Mouse (Mus musculus): ENCODE measurements around the gene Lmna. TPM values are rescaled to one million over a fixed set of nuclear protein-coding genes. Genes with fewer than 3 reads are reported as not detected.

Gene Lmna
- polyA plus RNA-seq, 1 experiment from 2014 or later: 12.1 TPM

DNA sequence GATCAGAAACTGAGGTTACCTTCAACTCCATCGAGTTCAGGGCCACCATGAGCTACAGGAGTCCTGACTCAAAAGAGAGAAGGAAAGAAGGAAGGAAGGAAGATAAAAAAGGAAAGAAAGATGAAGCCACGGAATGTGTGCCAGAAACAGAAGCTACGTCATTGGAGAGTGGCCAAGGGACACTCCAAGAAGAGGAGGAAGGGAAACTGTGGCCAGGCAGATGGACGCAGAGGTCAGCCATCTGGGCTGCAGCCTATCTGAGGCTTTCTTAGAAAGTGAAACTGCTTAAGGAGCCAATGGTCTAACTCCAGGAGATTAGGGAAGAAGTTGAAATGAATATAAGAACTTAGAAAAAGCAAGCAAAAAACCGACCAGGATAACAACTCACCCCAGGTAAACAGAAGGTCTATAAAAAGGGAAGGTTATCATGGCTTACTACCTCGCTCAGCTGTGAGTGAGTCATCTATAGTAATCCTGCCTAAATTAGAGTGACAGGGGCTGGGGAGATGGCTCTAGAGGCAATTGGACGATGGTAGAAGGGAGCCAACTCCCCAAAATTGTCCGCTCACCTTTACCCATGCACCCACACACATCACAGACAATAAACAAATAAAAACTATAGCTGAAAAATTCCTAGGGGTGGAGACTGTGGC lies 63.2 kb downstream of the Lmna start:
- H3K4me1 ChIP-seq: peaks cover 15% of the 10 kb centered on the region
- H3K9ac ChIP-seq: no peak overlapping the region
- no peak overlapping the region for H3K4me3 ChIP-seq
- H3K9me3 ChIP-seq (replicated peaks): no peaks in the 10 kb centered on the region
- no peak overlapping the region for H3K27ac ChIP-seq
- 82% methylated on average over 8 of the region's 8 CpGs for WGBS
- H3K36me3 ChIP-seq (ENCODE audit: poor library complexity, severe bottlenecking): peaks cover 52% of the 10 kb centered on the region
- no peak overlapping the region for H3K4me2 ChIP-seq
- no peak for ATAC-seq
- H3K27me3 ChIP-seq: no peaks in the 10 kb centered on the region

DNA sequence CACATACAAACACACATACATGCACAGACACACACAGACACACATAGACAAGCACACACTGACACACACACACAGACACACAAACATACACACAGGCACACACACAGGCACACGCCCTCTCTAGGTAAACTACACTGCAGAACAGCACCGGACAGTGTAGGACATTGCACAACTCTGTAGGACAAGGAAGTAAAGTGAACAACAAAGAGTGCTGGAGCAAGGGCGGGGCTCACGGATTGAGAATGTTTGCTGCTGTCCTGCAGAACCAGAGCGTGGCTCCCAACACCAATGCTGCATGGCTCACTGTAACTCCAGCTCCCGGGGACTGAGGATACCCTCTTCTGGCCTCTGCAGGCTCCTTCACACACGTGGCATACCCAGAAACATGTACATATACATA lies 66.9 kb downstream of the Lmna start:
- Histone ChIP-seq H3K9me3 (replicated peaks) (no peaks in the 10 kb centered on the region), H3K4me3 (no peak overlapping the region), H3K4me2 (no peak overlapping the region), H3K27me3 (0 out of 2 replicates have a peak, but pooled peaks cover 3% of the 10 kb centered on the region), H3K36me3 (ENCODE audit: poor library complexity, severe bottlenecking) (peaks cover 37% of the 10 kb centered on the region), H3K9ac (no peak overlapping the region), H3K27ac (no peak overlapping the region), H3K4me1 (peaks cover 19% of the 10 kb centered on the region)
- ATAC-seq: no peak
- 80% methylated on average over 7 of the region's 7 CpGs for WGBS

DNA sequence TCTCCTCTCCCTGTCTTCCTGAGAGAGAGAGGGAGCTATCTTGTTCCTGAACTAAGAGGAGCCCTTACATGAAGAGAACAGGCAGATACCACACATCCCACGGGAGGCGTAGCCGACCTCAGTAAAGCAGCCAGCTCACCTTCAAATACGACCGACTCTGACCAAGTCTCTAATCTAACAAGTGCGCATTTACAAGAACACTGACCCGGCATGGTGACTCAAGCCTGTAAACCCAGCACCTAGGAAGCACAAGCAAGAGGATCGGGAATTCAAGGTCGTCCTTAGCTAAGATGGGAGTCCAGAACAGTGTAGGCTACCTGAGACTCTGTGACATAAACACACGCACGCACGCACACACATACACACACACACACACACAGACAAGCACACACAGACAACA lies 67.3 kb downstream of the Lmna start:
- no peak overlapping the region for H3K9ac ChIP-seq
- ATAC-seq: no peak
- H3K36me3 ChIP-seq (ENCODE audit: poor library complexity, severe bottlenecking): peaks cover 37% of the 10 kb centered on the region
- H3K4me3 ChIP-seq: no peak overlapping the region
- no peak overlapping the region for H3K27ac ChIP-seq
- H3K4me2 ChIP-seq: no peak overlapping the region
- 89% methylated on average over 12 of the region's 12 CpGs for WGBS
- H3K4me1 ChIP-seq: peaks cover 20% of the 10 kb centered on the region
- H3K27me3 ChIP-seq: 0 out of 2 replicates have a peak, but pooled peaks cover 3% of the 10 kb centered on the region
- no peaks in the 10 kb centered on the region for H3K9me3 ChIP-seq (replicated peaks)

DNA sequence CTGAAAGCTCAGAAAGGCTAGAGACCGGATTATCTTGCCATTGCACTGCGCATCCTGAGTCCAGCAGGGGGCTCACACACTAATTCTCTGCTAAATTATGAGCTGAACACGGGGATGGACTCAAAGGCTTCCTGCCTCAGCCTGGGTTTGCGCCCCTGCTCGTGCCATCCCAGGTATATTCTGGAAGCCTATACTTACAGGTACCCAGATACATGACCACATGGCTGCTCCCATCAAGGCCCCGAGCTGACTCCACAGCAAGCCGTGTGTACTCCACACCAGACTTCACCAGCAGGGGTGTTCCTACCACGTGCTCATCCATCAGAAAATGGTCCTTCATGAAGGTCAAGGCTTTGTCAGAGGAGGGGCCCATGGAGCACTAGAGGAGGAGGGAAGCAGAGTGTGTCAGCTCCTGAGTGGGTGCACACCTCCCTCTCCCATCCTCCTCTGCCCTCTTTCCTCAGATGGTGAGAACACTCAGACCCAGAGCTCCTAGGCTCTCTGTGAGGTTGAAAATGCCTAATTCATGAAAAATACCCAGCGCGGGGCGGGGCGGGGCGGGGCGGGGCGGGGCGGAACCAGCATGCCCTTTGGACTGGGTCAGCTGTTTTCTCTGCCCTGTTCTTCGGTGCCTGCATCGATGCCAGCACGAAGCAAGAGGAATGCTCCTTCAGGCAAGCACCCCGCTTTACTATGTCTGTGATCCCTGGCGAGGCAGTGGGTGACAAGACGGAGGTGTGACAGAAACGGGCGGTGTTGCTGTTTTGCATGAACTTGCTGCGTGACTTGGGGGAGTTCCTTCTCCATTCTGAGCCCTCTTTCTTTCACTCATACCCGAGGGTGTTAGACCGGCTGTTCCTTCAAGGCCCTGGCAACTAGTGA lies 69.0 kb downstream of the Lmna start:
- H3K27ac ChIP-seq: no peak overlapping the region
- peak overlapping the region; percentile 33 for H3K4me2 ChIP-seq
- H3K9me3 ChIP-seq (replicated peaks): no peaks in the 10 kb centered on the region
- WGBS: 38% methylated on average over 27 of the region's 27 CpGs
- peaks cover 41% of the 10 kb centered on the region for H3K36me3 ChIP-seq (ENCODE audit: poor library complexity, severe bottlenecking)
- peaks cover 32% of the 10 kb centered on the region for H3K4me1 ChIP-seq
- 0 out of 2 replicates have a peak, but pooled peaks have one; percentile 36 for ATAC-seq
- peak overlapping the region; percentile 40; the same call in 1 of the 2 replicates for H3K9ac ChIP-seq
- no peak overlapping the region for H3K4me3 ChIP-seq
- H3K27me3 ChIP-seq: 0 out of 2 replicates have a peak, but pooled peaks cover 3% of the 10 kb centered on the region

DNA sequence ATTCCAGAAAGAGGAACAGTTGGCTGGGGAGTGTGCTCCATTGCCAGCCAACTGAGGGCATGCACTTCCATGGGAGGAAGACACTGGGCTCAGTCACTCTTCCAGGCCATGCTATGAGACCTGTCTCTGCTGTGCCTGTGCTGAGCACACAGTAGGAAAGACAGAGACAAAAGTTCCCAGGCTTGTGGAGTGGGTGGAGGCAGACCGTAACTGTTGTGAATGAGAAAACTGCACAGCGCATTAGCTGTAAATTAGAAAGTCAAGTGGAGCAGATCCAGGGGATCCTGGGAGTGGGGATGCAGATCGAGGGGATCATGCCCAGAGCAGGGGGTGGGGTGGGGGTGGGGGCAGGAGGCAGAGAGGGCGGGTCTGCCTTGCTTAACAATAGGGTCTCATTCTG lies 70.2 kb downstream of the Lmna start:
- no peaks in the 10 kb centered on the region for H3K9me3 ChIP-seq (replicated peaks)
- H3K4me1 ChIP-seq: peaks cover 32% of the 10 kb centered on the region
- 0 out of 2 replicates have a peak, but pooled peaks cover 3% of the 10 kb centered on the region for H3K27me3 ChIP-seq
- no peak overlapping the region for H3K9ac ChIP-seq
- no peak overlapping the region for H3K4me2 ChIP-seq
- H3K4me3 ChIP-seq: no peak overlapping the region
- H3K27ac ChIP-seq: no peak overlapping the region
- no peak for ATAC-seq
- WGBS: 49% methylated on average over 4 of the region's 4 CpGs
- peaks cover 41% of the 10 kb centered on the region for H3K36me3 ChIP-seq (ENCODE audit: poor library complexity, severe bottlenecking)

DNA sequence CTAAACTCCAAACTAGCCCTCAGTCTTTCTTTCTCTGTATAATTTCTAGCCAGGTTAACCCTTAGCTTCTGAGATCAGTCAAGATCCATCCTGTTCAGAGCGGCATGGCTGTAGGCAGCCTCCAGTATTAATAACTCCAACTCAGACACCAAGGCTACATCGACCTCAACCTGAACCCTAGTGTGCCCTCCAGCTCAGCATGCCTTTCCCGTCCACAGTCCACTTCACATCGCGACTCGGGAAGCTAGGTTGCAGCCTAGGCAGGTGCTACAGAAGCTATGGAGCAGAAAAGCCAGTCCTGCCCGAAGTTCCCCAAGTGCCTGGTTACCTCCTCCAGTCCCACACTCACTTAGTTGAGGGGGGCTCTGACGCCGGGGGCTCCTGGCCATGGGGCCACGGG lies 72.3 kb downstream of the Lmna start:
- peaks cover 32% of the 10 kb centered on the region for H3K4me1 ChIP-seq
- no peaks in the 10 kb centered on the region for H3K9me3 ChIP-seq (replicated peaks)
- H3K4me2 ChIP-seq: peak overlapping the region; percentile 60
- H3K9ac ChIP-seq: peak overlapping the region; percentile 58; the same call in 1 of the 2 replicates
- H3K27ac ChIP-seq: no peak overlapping the region
- ATAC-seq: no peak
- H3K4me3 ChIP-seq: peak overlapping the region; percentile 34; the same call in 1 of the 2 replicates
- 84% methylated on average over 10 of the region's 10 CpGs for WGBS
- H3K36me3 ChIP-seq (ENCODE audit: poor library complexity, severe bottlenecking): peaks cover 34% of the 10 kb centered on the region
- H3K27me3 ChIP-seq: 0 out of 2 replicates have a peak, but pooled peaks cover 3% of the 10 kb centered on the region

DNA sequence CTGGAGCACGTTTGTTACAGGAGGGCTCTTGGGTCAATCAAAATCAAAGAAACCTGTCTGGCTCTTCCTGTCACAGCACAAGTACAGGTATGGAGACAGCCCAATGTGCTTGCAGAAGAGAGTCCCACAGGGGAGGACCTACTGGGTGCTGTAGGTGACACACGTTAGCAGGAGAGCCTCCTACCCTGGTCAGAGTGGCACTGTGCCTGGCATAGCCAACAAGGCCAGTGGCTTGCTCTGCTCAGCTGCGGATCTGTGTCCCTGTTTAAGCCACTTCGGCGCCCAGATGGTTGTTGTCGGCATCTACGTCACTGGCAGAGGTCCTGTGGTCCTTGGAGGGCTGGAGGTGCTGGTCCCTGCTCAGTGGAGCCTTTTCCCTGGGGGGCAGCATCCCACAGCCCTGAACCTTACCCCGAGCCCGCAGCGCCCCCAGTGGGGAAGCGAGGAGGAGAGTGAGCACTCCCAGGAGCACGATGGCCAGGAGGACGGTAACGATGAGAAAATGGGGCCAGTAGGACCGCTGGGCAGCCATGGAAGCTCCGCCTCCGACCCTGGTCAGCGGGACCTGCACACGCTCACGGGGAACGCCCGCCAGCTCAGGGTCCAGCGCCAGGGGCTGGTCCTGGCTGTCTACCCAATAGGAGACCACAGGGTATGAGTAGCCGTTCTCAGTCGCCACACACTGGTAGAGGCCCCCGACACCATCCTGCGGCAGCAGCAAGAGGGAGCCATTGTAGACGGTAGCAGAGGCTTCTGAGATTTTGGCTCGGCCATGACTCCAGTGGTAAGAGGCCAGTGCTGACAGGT lies 73.2 kb downstream of the Lmna start:
- H3K9ac ChIP-seq: peak overlapping the region; percentile 58; the same call in 1 of the 2 replicates
- peaks cover 32% of the 10 kb centered on the region for H3K4me1 ChIP-seq
- peak overlapping the region; percentile 60 for H3K4me2 ChIP-seq
- WGBS: 9% methylated on average over 29 of the region's 29 CpGs
- H3K27me3 ChIP-seq: 0 out of 2 replicates have a peak, but pooled peaks cover 3% of the 10 kb centered on the region
- H3K9me3 ChIP-seq (replicated peaks): no peaks in the 10 kb centered on the region
- peak; percentile 85 for ATAC-seq
- H3K27ac ChIP-seq: no peak overlapping the region; the same call in 1 of the 2 replicates
- peak overlapping the region; percentile 34 for H3K4me3 ChIP-seq
- peaks cover 33% of the 10 kb centered on the region for H3K36me3 ChIP-seq (ENCODE audit: poor library complexity, severe bottlenecking)

DNA sequence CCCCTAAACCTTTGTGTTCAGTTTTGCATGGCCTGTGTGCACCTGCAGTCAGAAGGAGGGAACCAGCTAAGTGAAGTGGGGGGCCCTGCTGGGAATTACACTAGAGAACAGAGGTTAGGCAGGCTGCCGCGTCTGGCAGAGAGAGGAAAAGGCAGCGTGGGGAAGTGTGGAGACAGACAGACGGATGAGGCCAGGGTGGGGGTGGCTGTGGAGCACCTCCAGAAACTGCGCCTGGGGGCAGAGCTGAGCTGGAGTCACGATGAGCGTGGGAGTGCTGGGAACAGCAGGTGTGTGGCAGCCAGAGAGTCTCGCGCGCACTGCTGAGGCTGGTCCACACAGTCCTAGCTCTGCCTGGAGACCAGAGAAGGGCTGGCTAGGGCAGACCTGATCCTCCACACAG lies 74.2 kb downstream of the Lmna start:
- no peak overlapping the region for H3K27ac ChIP-seq
- peaks cover 33% of the 10 kb centered on the region for H3K36me3 ChIP-seq (ENCODE audit: poor library complexity, severe bottlenecking)

More for the DNA sequence above, 74.2 kb downstream of the Lmna start:
- ATAC-seq: no peak
- Histone ChIP-seq H3K9me3 (replicated peaks) (no peaks in the 10 kb centered on the region), H3K27me3 (0 out of 2 replicates have a peak, but pooled peaks cover 3% of the 10 kb centered on the region), H3K9ac (no peak overlapping the region), H3K4me3 (no peak overlapping the region), H3K4me2 (no peak overlapping the region), H3K4me1 (peaks cover 23% of the 10 kb centered on the region)
- 69% methylated on average over 10 of the region's 10 CpGs for WGBS

MicroRNA genes within 50 kb of the gene (microRNA counts, 519-probe panel; counts per million panel counts)
- microRNA mmu-miR-1905: 177 counts per million, percentile 53 among the panel's probes with 10 or more counts

Small RNA genes lying within 50 kb of the gene (microRNA-seq; reads per million reads assigned to microRNA genes)
- gene Mir1905 (not detected), gene Mir7011 (not detected)

Other genes starting within 250 kb of the Lmna start
- gene Gm38392, start 222.7 kb downstream of the Lmna start, polyA plus RNA-seq (2015; fragmentation: Nextera tagmentation; extraction: Ambion mirVana): 0.31 TPM in 1 of 2 replicates, not detected in the other
- 11.9 and 12.3 TPM in 2 replicates for gene Tsacc, start 213.0 kb downstream of the Lmna start, polyA plus RNA-seq (2015; fragmentation: Nextera tagmentation; extraction: Ambion mirVana)
- gene Cct3, start 212.8 kb downstream of the Lmna start, polyA plus RNA-seq (2015; fragmentation: Nextera tagmentation; extraction: Ambion mirVana): 612 and 636 TPM in 2 replicates
- 82.5 and 100 TPM in 2 replicates for gene Glmp, start 184.9 kb downstream of the Lmna start, polyA plus RNA-seq (2015; fragmentation: Nextera tagmentation; extraction: Ambion mirVana)
- 2.4 and 3.0 TPM in 2 replicates for gene Tmem79, start 173.8 kb downstream of the Lmna start, polyA plus RNA-seq (2015; fragmentation: Nextera tagmentation; extraction: Ambion mirVana)
- gene Smg5, start 173.7 kb downstream of the Lmna start, polyA plus RNA-seq (2015; fragmentation: Nextera tagmentation; extraction: Ambion mirVana): 62.6 and 64.0 TPM in 2 replicates
- gene Paqr6, start 145.4 kb downstream of the Lmna start, polyA plus RNA-seq (2015; fragmentation: Nextera tagmentation; extraction: Ambion mirVana): 0.81 and 1.0 TPM in 2 replicates
- not detected in 2 replicates for gene Bglap3, start 137.2 kb downstream of the Lmna start, polyA plus RNA-seq (2015; fragmentation: Nextera tagmentation; extraction: Ambion mirVana)
- gene Bglap2, start 131.3 kb downstream of the Lmna start, polyA plus RNA-seq (2015; fragmentation: Nextera tagmentation; extraction: Ambion mirVana): not detected in 2 replicates
- gene Bglap, start 125.5 kb downstream of the Lmna start, polyA plus RNA-seq (2015; fragmentation: Nextera tagmentation; extraction: Ambion mirVana): 0.54 TPM in 1 of 2 replicates, not detected in the other
- 107 TPM in 2 replicates for gene Pmf1, start 99.6 kb downstream of the Lmna start, polyA plus RNA-seq (2015; fragmentation: Nextera tagmentation; extraction: Ambion mirVana)
- gene Slc25a44, start 84.8 kb downstream of the Lmna start, polyA plus RNA-seq (2015; fragmentation: Nextera tagmentation; extraction: Ambion mirVana): 23.0 and 26.2 TPM in 2 replicates
- gene Sema4a, start 48.8 kb downstream of the Lmna start, polyA plus RNA-seq (2015; fragmentation: Nextera tagmentation; extraction: Ambion mirVana): 13.7 and 16.7 TPM in 2 replicates
- gene Mex3a, start 22.4 kb upstream of the Lmna start, polyA plus RNA-seq (2015; fragmentation: Nextera tagmentation; extraction: Ambion mirVana): 51.5 and 52.6 TPM in 2 replicates
- gene Rab25, start 38.3 kb upstream of the Lmna start, polyA plus RNA-seq (2015; fragmentation: Nextera tagmentation; extraction: Ambion mirVana): not detected in 2 replicates
- 170 and 180 TPM in 2 replicates for gene Lamtor2, start 43.1 kb upstream of the Lmna start, polyA plus RNA-seq (2015; fragmentation: Nextera tagmentation; extraction: Ambion mirVana)
- 43.5 and 47.5 TPM in 2 replicates for gene Ubqln4, start 43.8 kb upstream of the Lmna start, polyA plus RNA-seq (2015; fragmentation: Nextera tagmentation; extraction: Ambion mirVana)
- gene Ssr2, start 65.9 kb upstream of the Lmna start, polyA plus RNA-seq (2015; fragmentation: Nextera tagmentation; extraction: Ambion mirVana): 139 and 143 TPM in 2 replicates
- 151 and 162 TPM in 2 replicates for gene Arhgef2, start 96.0 kb upstream of the Lmna start, polyA plus RNA-seq (2015; fragmentation: Nextera tagmentation; extraction: Ambion mirVana)
- gene Rxfp4, start 143.2 kb upstream of the Lmna start, polyA plus RNA-seq (2015; fragmentation: Nextera tagmentation; extraction: Ambion mirVana): not detected in 2 replicates
- gene Khdc4, start 175.8 kb upstream of the Lmna start, polyA plus RNA-seq (2015; fragmentation: Nextera tagmentation; extraction: Ambion mirVana): 97.8 and 102 TPM in 2 replicates
- gene Rit1, start 206.9 kb upstream of the Lmna start, polyA plus RNA-seq (2015; fragmentation: Nextera tagmentation; extraction: Ambion mirVana): 49.5 and 52.6 TPM in 2 replicates

Data from forebrain, embryonic 13.5 days (tissue).